Mouse (Mus musculus): ENCODE results near the gene Slc22a23.

DNA sequence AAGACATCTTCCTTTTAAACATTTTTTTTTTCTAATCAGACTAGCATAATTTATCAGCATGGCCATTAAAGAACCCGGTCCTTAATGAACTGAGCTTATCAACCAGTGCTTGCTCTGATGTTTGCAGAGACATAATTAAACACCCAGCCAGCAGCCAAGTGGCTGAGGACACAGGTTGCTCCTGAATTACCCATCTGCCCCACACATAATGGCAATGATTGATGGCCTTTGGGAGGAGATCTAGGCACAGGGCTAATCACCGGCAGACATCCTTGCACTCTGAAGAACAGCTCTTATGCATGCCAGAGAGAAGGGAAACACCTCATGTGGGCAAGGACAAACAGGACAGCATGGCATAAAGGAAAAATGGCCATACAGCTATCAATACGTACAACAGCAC is 102.8 kb downstream of the Slc22a23 start:
- no peak for TF ChIP-seq ZC3H11A (IDR thresholded peaks at IDR 0.05; ENCODE audit: borderline replicate concordance, low read depth, low read length)
- TF ChIP-seq MAFK (IDR thresholded peaks at IDR 0.05; ENCODE audit: insufficient read depth, low read depth, low read length) = no peak

Measured in ES-E14 (cell line).